ENCODE assay signal across 17 mouse cellular contexts in genomic region chr3:55056376-55056775, GRCm38 (mm10). TPM values are rescaled to one million over a fixed set of nuclear protein-coding genes. Genes with fewer than 3 reads are reported as not detected.
"Had no signal": no experiment of that assay in that cellular context is flagged by ENCODE, and none has a peak within 500 bp of the region (broad histone marks: within the 10 kb centered on the region; RNA-seq: fewer than 3 reads in every experiment).

No protein-coding gene starts in this region.

- DNase-seq: kidney, adult 8-10 months; kidney, postnatal 25 days; liver; liver, embryonic 13.5 days; liver, postnatal 0 days; lung, postnatal 4 days; retina, postnatal 1 day; right cerebral cortex, postnatal 4 days; spleen, adult 18-20 months; thymus, postnatal 36 days had no signal

- ATAC-seq: liver, postnatal 0 days; lung, postnatal 0 days had no signal

- H3K27ac ChIP-seq: left cerebral cortex, adult 2 months; limb, embryonic 12.5 days; liver, embryonic 13.5 days; midbrain, embryonic 15.5 days; neural tube, embryonic 13.5 days had no signal

- H3K9me3 ChIP-seq: limb, embryonic 12.5 days; liver, embryonic 13.5 days; midbrain, embryonic 10.5 days; midbrain, embryonic 15.5 days; neural tube, embryonic 13.5 days had no signal

- H3K36me3 ChIP-seq: limb, embryonic 12.5 days; liver, embryonic 13.5 days; midbrain, embryonic 10.5 days; midbrain, embryonic 15.5 days; neural tube, embryonic 13.5 days had no signal

- H3K9ac ChIP-seq: liver, embryonic 13.5 days; liver, postnatal 0 days had no signal

RNA-seq across cellular contexts. Expression of gene Ccna1, which starts 1.1 kb away (rescaled TPM):
- total RNA-seq: megakaryocyte, adult 5-6 weeks had no signal
- polyA plus RNA-seq: liver, postnatal 0 days had no signal
